Mouse (Mus musculus) right cerebral cortex, postnatal 4 days (tissue): ENCODE measurements around the gene Kif18a.
A peak's percentile ranks its signal among the peaks of the same experiment; 100 is the strongest.

ENCODE experiments used
- DNase-seq: peaks from one replicate; pipeline ENCODE4 v3.0.0-alpha.2; 2022

Gene Kif18a

DNA sequence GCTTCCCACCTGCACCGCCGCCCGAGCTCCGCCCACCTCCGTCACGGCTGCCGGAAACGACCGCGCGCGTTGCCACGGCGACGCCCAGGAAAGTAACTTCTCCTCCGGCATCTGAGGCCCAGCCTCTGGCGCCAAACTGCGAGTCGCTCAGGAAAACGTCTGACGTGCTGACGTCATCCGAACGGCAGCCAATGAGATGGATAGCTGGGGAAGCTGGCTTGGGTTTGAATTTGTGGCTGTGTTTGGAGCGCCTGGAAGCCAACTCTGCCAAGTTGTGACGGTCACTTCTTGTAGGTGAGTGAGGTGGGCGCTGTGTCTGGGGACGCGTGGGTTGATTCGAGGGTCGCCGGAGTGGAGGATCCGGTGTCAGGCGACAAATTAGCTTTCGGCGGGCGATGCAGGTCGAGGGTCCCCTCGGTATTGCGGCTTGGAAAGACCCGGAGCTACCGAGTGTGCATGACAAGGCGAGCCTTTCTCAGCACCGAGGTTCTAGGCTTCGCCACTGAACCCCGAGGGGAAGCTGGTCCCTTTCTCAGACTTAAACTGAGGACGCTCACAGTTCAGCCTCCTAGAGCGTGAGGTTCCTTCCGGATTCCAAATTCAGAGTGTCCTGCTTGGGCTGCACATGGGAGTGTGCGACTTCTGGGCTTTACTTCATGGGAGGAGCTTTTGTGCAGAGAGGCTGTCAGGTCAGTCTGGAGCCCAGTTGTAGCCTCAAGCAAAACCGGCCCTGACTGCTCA, at the start of gene Kif18a, which contains the start of gene Mettl15:
Kif18a (plus strand) TSS at position 139 of the 741 bp plus-strand sequence.
Mettl15 (minus strand) TSS at position 149 of the 741 bp plus-strand sequence.
- DNase-seq: peak; percentile 94

DNA sequence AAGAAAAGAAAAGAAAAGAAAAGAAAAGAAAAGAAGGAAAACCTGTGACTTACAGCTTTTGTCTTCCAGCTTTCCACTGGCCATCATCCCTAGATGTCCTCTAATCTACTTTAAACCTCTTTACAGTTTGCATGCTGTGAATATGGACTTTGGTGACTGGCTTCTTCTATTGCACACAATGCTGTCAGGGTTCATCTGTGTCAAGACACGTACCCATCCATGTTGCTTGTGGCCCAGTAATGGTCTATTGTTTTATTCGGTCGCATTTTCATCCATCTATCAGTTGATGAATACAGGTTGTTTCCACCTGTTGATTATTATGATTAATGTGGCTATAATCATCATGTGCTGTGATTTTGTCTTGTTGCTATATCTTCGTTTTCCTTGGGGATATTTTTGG, 46.7 kb upstream of the Kif18a start:
- DNase-seq: no peak

DNA sequence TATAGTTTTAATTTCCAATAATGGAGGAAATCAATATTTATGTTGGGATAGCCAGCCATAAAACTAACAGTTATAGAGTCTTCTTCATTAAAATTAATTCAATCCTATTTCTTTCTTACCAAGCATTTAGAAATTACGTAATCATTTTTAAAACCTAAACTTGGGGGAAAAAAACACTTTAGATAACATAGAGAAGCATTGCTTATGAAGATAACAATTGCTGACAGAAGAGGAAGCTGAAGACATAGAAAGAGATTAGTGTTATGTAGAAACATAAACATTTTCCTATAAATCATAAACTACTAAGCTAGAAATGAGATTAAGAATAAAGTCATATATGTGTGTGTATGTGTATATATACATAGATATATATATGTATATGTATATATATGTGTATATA, 44.8 kb upstream of the Kif18a start:
- DNase-seq: no peak

DNA sequence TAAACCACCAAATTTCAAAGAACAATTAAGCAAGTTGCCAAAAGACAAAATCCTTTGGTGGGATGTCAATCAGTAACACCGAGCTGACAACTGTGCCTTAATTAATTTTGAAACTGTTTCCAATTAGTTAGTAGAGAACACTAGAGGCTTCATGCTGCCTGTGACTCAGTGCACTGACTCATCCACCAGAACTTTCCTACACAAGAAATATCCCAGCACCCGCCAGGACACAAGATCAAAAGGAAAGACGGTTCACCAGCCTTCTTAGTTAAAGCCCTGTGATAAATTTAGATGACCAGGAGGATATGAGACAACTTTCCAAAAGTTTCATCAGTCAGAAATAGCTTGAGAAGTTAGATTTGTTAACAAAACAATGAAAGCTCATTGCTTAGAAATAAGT, 38.6 kb upstream of the Kif18a start:
- DNase-seq: no peak

DNA sequence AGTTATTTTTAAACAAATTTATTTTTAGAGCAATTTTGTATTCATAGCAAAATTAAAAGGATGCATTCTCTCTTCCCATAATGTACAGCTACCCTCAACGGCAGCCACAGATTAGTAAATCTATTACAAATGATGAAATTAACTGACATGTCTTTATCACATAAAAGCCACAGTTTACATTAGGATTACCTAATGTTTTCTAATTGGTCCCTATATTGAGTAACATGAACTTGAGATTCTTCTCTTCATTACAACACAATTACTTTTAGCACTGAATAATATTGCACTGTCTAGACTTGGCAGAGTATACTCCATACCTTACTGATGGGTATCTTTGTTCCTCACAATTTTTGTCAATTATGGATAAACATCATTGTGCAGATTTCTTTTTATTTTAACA, 17.8 kb upstream of the Kif18a start:
- DNase-seq: no peak

DNA sequence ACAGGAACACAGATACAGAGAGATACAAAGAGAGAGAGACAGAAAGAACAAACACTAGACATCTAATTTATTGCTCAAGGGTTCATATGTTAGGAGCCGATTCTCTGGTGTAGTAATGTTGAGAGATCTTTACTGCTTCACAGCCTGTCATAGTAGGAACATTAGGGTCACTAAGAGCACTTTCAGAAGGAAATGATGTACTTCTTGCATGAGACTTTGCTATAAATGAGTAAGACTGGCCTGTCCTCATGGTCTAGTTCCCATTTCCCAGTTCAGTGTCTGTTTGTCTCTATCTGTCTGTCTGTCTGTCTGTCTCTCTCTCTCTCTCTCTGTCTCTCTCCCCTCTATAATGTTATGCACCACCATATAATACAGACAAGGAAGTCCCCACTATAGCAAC, 7.4 kb upstream of the Kif18a start:
- no peak for DNase-seq

DNA sequence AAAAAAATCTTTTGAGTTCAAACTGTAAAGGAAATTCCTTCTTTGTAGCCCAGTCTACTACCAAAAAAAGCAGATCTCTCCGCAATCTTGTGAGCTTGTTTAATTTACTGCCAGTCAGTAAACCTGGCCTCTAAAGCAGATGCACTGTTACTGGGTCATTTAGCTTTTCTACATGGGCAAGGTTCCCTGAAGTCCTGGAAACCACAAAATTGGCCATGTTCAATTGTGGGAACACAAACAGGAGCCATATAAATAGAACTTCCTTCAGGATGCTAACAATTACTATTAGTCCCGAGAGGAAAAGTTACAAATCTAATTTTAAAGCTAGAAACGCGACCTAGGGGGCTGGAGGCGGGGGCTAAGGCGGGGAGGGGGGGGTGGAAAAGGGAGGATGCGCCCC, 2.9 kb upstream of the Kif18a start:
- no peak for DNase-seq

DNA sequence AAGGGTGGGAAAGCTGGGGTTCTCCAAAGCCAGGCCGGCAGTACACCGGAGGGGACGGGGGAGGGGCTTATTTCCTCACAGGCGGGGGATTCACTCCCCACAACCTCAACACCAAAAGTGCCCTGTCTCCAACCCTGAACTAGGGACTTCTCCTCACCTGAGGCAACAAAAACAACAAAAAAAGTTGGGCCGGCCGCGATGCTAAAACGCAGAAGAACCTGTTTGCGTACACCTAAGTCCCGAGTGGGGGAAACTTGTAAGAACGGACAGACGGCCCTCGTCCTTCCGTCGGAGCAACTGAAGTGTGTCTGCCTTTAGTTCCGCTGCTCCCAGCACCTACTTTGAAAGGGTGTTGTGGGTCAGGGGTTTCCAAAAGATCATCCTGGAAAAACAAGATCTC, 2.5 kb upstream of the Kif18a start:
- peak; percentile 10 for DNase-seq

DNA sequence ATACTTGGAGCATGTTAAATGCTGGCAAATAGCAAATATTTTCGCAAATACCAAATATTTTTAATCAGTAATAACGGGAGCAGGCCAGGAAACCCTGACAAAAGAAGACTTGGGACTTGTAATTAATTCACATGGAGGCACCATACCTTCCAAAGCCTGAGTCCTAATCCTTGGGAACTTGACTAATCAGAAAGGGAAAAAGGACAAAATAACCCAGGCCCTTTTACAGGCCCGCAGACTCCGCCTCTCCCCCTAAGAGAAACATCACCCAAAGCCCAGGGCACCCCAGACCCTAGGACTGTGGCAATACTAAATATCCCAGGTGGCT, 302 bp upstream of the Kif18a start:
- no peak for DNase-seq

DNA sequence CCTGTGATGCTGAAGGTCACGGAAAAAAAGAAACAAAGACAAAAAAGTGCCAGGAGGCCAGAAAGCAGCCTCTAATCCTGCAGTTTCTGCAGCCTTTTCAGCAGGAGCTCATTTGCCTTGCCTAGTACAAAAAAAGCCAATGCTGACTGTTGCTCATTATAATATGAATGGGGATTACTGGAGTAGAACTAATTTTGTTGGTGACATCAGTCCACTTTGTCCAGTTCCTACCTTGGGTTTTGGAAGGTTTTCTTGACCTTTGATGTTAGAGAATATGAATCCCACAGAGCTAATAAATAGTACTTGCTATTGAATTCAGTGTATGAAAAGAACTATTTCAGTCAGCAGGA, 778 bp downstream of the Kif18a start:
- no peak for DNase-seq

DNA sequence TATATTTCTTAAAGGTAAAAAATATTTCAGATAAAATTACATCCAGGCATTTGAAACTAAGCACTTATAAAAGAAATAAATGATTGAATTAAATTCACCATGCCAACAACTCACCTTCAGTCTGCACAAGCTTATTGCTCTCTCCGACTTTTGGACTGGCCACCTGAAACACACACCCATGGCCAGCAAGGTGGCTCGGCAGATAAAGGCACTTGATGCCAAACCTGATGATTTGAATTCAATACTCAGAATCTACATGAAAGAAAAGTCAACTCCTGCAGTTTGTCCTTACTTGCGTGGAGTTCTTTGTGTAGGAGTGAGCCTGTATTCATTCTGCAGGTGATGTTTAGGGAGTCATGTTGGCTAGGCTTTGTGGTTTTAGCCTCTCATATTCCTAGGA, 3.6 kb downstream of the Kif18a start:
- DNase-seq: no peak

DNA sequence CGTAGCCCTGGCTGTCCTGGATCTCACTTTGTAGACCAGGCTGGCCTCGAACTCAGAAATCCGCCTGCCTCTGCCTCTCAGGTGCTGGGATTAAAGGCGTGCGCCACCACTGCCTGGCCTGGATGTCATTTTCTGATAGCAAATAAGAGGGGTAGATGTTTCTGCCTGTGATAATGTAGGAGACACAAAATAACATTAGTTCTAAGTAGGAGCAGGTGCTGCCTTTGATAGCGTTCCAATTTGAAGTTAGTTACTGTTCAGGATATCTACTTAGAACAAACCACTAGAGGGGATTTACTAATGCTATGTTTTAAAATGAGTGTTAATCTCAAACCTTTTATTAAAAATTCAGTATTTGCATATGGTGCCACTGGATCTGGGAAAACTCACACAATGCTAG, 8.8 kb downstream of the Kif18a start:
- no peak for DNase-seq

DNA sequence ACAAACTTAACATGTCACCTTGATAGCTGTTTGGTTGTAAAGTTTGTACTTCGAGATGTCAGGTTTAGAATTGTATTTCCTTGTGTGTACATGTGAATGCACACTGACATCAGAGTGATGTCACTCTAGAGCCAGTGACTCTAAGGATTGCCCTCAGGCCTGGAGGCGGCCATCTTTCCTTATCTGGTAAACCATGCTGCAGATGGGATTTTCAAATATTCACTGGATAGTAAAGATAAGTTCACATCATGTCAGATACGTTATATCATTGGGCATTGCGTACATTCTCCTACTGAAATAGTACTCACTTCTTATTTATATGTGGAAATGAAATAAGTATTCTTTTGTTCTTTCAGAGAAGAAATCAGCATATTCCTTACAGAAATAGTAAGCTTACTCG, 15.7 kb downstream of the Kif18a start:
- no peak for DNase-seq

DNA sequence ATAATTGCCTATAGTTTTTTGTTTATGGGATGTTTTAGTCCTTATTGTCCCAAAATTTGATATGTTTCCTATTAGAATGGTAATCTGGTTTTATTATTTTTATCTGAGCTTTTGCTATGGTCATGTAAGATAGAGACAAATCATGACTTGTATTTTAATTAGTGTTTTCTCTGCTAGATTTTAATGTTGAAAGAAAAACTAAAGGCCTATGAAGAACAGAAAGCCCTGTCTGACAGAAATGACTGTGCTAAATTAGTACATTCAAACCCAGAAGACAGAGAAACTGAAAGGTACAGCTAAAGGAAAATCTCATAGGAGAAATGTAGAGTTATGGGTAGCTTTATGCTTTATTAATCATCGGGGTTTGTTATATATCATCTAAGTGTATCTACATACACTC, 17.6 kb downstream of the Kif18a start:
- DNase-seq: no peak

DNA sequence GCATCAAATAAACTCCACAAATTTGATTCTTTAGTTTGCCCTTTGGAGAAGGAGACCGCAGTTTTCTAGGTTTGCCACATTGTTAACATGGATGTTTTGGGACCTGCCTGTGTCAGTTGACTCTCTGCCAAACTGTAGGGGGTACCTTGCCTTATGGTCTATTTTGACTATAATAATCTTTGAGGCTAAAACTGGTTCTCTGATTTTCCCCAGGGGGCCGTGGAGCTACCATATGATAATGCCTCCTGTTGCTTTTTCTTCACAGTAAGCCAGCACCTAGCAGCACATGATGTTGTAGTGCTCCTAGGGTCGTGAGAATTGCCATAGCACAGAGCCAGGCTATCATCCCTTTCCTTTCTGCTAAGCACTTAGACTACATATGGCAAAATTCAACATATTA, 21.7 kb downstream of the Kif18a start:
- no peak for DNase-seq

DNA sequence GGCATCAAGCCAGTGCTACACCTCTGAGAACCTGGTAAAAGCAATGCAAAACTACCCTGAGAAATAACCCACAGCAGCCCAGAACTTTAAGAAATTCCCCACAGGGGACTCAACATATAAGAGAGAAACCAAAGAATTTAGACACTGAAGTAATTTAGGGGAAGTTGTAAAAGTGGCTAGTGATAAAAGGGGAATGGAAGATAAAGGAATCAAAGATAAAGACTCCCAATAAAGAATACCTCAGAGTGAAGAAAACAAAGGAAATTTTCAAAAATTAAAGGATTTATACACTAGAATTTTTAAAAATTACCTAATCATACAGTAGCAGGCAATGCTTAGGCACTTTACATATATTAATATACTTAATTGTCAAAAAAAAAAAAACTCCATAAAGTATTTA, 23.1 kb downstream of the Kif18a start:
- DNase-seq: no peak

DNA sequence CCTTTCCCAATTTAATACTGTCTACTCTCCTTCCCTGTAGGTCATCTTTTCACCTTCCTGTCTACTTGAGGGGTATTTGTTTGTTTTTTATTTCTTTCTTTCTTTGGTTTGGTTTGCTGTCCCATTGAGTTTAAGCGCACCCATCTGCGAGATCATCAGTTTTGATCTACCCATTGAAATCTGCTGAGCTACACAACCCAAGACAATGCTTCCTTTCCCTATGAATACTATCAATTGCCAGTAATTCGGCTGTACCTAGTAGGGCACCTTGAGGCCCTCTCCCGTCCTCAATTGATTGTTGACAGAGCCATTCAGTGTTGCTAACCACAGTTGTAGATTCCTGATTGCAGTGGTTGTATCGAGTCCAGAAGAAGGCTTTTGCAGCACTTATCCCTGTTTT, 30.8 kb downstream of the Kif18a start:
- DNase-seq: no peak

DNA sequence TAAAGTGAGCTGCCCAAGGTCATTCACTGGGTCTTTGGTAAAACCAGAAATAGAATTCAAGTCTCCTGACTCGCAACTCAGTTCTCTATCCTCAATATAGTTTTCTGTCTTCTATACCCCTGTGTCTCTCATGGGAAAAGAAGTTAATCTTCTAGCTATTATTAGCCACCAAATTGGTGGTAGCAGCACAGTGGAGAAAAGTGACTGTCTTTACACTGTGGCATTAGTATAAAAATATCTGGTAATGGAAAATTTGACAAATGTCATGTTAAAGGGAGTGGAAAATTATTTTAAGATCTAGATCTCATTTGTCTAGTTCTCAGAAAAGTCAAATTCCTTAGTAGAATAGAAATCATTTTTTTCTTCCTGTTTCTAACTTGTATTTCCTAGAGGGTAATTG, 51.3 kb downstream of the Kif18a start:
- DNase-seq: no peak

DNA sequence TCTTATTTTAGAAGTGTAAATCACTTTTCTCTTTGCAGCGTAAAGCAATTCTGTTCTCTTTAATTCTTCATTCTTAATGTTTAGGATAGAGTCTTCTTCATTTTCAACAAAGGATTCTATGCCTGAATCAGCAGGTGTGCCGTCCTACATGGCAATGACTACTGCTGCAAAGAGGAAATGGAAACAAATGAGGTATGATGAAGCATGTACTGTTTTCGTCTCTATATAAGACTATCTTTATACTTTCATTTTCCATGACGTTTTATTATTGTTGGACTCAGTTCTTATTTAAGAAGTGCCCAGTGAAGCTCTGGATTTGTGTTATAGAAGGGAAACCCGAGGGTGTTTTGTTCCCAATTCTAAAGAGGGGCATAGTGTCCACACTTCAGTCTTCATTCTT, 53.7 kb downstream of the Kif18a start:
- no peak for DNase-seq

DNA sequence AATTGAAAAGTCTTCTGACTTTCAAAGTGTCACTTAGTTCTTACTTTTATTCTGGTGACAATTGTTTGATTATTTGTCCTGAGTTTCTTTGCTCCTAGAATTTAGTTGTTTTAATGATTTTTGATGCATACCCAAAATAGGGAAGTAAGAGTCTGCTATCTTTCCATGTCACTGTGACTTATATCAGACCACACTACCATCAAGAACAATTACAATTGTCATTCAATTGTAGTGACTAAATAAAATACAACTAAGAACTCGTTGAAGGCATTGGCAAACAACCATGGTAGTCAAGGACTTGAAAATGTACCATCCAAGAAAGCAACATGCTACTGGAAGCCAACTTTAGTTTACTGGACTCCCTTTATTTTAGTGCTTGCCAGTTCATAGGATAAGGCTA, 55.2 kb downstream of the Kif18a start:
- DNase-seq: no peak

DNA sequence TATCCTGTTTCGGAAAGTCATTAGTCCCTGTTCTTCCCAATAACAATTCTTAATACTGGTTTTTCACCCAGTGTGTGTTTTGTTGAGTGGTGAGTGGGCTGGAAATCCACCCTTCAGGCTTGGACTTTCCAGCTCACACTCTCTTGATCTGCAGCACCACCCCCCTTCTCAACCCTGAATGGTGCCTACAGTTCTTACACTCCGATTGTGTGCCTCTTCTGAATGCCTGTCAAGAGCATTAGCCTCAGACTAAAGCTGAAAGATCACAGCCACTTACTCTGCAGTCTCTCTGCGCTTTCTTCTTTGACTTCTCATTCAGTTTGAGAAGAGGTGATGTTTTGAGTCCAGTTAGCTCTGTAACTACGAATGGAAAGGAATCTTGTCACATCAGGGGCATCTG, 64.8 kb downstream of the Kif18a start:
- DNase-seq: no peak

DNA sequence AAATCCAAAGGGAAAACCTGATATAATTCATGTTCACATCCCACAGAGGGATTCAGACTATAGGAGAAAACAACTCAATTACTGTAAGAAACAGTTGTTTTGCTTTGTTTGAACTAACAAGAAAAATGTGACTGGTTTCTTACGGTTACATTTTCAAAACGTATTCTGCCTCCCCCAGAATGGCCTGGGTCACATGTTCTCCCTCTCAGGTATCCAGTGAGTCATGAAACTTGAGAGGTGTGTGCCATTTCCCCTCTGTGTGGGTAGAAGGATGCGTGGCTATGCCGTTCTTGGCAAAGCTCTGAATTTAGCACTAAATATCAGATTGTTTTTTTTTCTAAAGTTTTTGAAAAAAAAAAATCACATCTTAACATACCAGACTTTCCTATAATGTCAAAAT, 68.2 kb downstream of the Kif18a start:
- no peak for DNase-seq

DNA sequence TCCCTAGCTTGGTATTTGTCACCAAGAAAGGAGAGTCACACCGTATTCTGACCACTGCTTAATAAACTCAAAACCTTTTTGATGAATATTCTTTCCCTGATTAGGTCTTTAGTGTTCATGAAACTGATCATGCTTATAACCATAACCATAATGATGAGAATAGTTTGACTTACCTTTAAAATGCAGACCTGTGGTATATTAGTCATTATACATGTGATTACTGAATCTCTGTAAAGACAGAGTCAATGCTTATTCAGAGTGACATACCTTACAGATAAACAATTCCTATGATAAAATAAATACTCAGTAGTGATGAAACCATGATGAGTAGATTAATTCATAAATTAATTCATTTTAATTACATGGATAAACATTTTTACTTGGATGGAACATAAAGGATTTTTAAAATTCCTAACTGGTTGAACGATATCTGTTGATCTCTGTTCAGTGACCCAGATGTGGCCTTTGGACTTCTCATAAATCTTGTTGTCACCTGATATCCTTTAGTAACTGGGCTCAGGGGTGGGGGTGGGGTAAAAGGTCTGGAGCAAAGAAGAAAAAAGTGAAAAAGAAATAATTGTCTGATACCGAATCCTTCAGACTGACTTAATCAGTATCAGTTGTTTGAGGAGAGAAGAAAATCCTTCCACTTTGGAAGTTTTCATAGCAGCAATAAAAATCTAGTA, 78.1 kb downstream of the Kif18a start:
- DNase-seq: no peak

DNA sequence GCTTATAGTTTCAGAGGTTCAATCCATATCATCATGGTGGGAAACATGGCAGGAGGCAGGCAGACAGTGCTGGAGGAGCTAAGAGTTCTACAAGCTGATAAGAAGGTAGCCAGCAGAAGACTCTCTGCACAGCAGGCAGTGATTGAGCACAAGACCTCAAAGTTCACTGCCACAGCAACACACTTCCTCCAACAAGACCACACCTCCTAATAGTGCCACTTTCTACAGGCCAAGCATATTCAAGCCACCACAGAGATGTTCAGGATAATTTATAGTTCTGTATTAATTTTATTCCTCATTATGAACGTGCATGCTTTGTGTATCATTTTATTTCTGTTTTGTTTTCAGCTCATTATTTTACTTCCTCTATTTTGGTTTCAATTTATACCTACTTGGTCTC, 85.4 kb downstream of the Kif18a start:
- no peak for DNase-seq

DNA sequence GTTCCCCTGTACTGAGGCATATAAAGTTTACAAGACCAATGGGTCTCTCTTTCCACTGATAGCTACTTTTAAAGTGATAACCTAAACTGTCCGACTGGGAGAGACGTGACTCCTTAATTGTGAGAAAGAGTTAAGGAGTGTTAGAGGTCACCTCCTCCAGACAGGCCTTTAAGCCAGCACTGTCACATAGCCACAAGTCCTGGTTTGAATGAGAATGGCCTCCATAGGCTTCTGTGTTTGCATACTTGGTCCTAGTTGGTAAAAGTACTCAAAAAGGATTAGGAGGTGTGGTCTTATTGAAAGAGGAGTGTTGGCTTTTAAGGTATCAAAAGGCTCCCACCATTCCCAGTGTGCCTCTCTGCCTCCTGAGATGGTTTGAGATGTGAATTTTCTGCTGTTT, 94.3 kb downstream of the Kif18a start:
- DNase-seq: no peak
